Mouse (Mus musculus) forelimb bud, embryonic 11.5 days (tissue): Measurements from ENCODE around the gene Mgll.

ENCODE experiments used
- DNase-seq: peaks from one replicate; pipeline ENCODE4 v3.0.0-alpha.2; 2012; ENCODE audit warnings: low read depth, low spot score

The Mgll gene

GRCm38 (mm10) chr6:88800735-88801134 lies 76.5 kb downstream of the Mgll start:
- no peak for DNase-seq

DNA sequence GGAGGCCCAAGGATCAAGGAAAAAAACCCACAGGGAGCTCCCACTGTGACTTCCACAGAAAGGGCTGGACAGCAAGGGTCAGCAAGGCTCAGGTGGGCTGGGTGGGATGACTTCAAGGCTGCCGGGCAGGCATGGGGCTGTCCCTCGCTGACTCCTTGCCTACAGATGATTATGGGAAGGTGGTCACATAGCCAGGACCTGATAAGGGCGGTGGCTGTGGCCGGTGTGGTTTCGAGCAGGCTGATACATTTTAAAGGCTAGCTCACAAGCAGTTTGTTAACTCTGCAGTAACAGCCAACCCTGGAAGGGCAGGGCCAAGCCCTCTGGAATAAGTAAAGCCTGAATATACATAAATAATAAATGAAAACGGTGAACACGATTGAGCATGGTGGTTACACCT lies 78.8 kb downstream of the Mgll start:
- DNase-seq: no peak

DNA sequence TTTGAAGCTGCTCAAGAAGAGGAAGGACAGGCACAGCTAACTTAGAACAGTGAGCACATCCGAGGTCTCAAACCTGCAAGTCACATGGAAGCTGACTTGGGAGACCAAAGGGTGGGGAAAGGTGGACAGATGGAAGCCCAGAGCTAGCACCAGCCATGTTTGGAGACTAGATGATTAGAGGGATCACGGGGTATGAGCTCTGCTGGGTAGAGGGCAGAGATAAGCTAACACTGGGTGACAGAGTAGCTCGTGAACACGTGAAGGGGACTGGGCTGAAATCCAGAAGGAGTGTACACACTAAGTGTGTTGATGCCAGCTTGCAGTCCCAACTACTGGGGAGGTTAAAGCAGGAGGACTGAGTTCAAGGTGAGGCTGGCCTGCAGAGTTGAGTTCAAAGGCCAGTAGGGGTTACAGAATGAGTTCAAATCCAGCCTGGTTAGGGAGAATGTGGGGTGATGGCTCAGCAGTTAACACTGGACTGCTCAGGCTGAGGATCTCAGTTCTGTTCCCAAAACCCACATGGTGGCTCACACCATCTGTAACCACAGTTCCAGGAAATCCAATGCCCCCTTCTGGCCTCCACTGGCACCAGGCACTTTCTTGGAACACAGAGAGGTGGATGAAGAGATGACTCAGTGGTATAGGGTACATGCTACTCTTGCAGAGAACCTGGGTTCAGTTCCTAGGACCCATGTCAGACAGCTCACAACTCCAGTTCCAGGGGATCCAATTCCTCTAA lies 79.9 kb downstream of the Mgll start:
- no peak for DNase-seq

- DNase-seq: no peak
Observed at GRCm38 (mm10) chr6:88804966-88805577, 80.9 kb downstream of the Mgll start.

- no peak for DNase-seq
Observed at GRCm38 (mm10) chr6:88809091-88810037, 85.2 kb downstream of the Mgll start.

DNA sequence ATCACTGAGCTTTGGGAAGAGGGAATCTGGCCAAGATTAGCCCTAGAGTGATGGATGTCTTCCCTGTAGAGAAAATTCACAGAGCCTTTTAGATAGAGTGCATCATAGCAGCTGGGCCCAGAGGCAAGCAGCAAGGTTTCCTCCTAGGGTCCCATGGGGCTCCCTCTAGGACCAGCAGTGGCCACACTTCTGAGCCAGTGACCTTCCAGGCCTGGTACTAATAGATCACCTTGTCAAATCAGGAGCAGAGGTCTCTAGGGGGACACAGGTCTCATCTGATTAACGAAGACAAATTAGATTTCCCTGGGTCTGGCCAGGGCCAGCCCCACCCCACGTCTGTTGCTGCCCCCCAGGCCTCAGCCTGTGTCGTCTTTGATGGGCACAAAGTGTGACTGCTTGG lies 86.1 kb downstream of the Mgll start:
- no peak for DNase-seq

GRCm38 (mm10) chr6:88811396-88811795 lies 87.2 kb downstream of the Mgll start:
- DNase-seq: no peak

- no peak for DNase-seq
Observed at GRCm38 (mm10) chr6:88811880-88812400, 87.7 kb downstream of the Mgll start.

- DNase-seq: peak; percentile 64
Observed at GRCm38 (mm10) chr6:88812886-88813285, 88.7 kb downstream of the Mgll start.

DNA sequence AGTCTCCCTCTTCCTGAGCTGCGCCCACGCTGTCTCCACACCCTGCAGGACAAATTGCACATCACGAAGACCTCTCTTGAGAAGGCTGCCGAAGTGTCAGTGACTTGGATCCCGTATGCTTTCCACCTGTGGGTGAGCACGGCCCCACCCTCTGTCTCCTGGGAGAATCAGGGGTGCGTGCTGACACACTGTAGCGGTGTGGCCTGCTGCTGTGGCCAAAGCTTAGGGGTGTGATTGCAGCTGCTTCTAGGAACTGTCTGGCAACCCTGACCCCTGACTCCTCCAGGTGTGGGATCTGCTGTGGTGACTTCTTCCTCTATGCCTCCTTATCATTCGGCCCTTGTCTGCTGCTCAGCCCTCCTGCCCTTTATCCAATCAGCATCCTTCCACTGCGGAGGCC lies 89.6 kb downstream of the Mgll start:
- no peak for DNase-seq

DNA sequence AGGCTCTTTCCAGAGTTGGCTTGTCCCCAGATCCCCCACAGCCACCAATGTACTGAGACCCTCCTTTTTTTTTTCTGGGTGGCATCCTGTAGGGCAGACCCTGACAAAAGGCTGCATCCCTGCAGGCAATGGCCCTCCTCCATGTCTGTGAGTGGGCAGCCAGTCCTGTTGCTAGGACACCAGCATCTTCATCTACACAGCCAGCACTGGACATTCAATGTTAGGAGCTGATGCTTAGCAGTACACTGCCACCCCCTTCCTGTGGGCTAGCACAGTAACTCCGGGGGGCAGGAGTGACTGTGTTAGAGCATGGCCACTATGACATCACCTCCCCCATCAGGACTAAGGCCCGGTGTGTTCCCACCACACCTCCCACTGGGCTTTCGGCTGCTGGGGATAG lies 90.8 kb downstream of the Mgll start:
- no peak for DNase-seq

- DNase-seq: no peak
Observed at GRCm38 (mm10) chr6:88815489-88815888, 91.3 kb downstream of the Mgll start.

DNA sequence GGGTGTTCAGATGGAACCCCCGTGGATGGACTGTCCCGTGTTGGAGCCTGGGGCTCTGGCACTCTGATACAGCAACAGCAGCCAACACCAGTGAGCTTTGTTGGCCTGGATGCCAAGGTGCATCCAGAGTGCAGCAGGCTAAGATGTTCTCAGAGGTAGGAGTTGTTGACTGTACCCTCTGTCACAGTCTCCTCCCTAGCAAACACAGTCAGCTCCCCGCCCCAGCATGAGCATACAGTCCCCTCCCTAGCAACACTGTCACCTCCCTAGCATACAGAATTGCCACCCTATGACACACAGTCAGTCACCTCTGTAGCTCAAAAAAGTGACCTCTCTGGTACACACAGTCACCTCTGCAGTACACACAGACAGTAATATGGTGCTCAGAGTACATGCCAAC lies 92.7 kb downstream of the Mgll start:
- DNase-seq: no peak

DNA sequence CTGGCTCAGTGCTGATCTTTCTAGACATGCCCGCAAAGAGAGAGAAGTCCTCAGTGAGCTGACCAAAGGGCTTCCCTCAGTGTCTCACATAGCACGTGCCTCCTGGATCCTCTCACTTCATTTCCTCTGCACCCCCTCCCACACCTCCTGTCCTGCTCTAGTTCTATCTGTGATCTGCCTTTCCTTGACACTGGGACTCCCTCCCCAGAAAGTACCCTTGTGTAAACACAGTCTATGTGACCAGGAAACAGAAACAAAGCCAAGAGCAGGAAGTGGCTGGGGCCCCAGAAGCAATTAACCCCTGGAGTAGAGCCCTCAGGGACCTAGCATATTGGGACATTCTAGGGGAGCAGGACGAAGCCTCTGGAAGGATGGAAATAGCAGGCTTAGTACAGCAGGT lies 96.6 kb downstream of the Mgll start:
- DNase-seq: no peak

DNA sequence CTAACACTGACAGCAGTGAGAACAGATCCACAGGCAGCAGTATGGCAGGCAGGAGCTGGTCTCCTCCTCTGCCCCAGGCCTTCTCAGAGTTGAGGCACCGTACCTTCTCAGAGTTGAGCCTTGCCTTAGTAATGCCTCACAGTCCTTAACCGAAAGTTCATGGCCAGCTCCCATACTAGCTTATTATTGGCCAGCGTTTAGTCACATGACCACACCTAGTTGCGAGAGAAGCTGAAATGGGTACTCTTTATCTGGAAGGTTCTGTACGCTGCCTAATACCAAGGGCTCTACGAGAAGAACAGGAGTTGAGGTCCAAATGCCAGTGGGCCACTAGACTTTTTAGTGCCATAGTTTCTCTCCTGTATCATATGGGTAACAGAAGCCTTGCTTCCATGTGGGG lies 97.1 kb downstream of the Mgll start:
- DNase-seq: no peak

DNA sequence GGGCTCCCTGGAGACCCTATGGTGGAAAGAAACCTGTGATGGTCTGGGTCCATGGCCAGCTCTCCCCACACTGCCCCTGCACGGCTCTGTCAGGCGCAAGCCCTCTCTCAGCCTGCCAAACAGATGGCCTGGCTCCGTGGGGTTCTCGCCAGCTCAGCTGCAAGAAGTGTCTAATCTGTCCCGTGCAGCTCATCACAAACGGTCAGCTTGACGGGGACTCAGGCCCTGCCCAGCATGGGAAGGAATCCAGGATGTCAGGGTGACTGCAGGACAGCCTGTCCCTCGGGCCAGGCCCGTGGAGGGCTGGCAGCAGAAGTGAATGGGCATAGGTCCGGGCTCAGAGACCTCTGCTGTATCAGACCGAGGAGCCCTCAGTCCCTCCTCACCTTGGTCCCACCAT lies 97.7 kb downstream of the Mgll start:
- no peak for DNase-seq

GRCm38 (mm10) chr6:88824183-88824582 lies 100.0 kb downstream of the Mgll start:
- DNase-seq: no peak

DNA sequence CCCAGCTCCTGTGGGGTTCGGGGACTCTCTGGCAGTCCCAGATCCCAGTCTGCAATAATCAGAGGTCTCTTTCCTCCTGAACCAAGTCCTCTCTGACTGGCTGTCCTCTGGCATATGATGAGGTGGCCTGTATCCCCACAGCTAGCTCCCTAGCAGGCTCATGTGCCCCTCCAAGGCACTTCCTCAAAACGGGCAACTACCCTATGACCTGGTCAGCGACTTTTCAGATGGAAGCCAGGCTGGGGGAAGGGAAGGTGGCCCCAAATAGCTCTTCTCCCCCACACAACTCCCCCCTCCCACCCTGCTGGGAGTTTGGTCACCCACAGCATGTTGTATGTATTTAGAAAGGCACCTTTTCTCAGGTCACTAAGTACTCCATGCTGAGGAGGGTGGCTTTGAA lies 101.9 kb downstream of the Mgll start:
- no peak for DNase-seq

GRCm38 (mm10) chr6:88826545-88826944 lies 102.3 kb downstream of the Mgll start:
- DNase-seq: no peak

DNA sequence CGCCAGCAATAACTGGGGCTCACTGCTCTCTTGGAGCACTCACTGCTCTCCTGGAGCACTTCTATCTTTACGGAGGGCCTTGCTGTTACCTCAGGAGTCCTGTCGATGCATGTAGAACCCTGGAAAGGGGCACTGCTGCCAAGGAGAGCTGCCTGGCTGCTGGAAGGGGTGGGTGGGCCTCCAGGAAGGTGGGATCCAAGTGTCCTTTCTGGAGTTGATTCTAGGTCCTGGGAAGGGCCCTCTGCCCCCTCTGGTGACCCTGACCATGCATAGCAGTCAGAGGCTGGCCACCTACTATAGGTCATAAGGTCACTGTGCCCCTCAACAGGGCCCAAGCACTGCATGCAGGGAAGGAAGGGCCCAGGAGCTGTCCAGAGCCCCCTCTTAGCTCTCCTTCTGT lies 102.8 kb downstream of the Mgll start:
- DNase-seq: no peak

DNA sequence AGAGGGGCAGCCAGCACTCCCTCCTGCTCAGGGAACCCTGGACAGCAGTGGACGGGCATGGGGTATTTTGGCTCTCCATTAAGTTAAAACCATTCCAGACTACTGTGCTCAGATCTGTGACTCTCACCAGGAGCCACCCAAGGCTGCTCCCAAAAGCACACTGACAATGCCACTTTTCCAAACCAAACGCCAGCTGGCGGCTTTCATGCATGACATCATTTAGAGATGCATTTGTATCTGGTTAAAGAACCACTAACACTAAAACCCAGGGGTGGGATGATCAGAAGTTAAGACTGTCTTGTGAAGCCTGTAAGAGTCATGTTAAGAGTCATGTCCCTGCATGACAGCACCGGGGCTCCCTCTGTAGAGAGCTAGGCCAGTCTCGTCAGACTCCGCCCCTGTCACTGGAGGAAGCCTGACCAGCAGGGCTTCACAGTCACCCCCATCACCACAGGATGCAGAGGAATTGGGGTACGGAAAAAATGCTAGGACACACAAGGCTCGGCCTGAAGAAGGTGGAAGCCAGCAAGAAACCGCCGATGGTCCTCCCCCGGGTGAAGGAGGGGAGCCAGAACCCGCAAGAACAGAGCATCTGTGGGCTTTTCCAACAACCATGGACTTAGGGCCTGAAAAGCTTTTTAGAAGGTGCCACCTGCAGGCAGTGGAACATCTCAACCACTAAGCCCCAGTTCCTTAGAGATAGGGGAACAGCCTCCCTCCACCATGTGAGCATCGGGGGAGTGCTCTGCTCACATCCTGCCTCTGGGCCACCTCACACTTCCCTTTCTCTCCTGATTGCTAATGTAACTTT lies 103.4 kb downstream of the Mgll start:
- DNase-seq: no peak
